Mouse (Mus musculus): ENCODE data around the gene Dyrk1a.

- no peak for TF ChIP-seq CTCF (IDR thresholded peaks at IDR 0.05; ENCODE audit: low read depth)
- no peak for TF ChIP-seq EP300 (IDR thresholded peaks at IDR 0.05; ENCODE audit: low read depth)
Observed at GRCm38 (mm10) chr16:94607468-94607867, 37.7 kb downstream of the Dyrk1a start.
